Mouse (Mus musculus) heart, embryonic 11.5 days (tissue): ENCODE data around the gene Serpinb1a. TPM values are rescaled to one million over a fixed set of nuclear protein-coding genes. Genes with fewer than 3 reads are reported as not detected.
"Not testable (repeated sequence)": the region's sequence is repeated elsewhere in the genome, so short reads cannot be mapped to it uniquely, and the experiment has no call there.

Experiments used
- ATAC-seq: fragments of 200-750 bp; cut with Nextera tagmentation; replicated peaks from 2 replicates; pipeline ENCODE4 v1.8.0; 2017; ENCODE audit warnings: moderate library complexity; ENCODE audit not compliant: insufficient number of reproducible peaks, low FRiP score, low TSS enrichment
- H3K27ac ChIP-seq: fragments of 300-500 bp; sonication (generic); 2 replicates; pipeline ENCODE4 v1.5.1; 2014; ENCODE audit warnings: mild to moderate bottlenecking, low read depth, low read length
- H3K27me3 ChIP-seq: fragments of 300-500 bp; sonication (generic); 2 replicates; pipeline ENCODE4 v1.6.1; 2014; ENCODE audit warnings: mild to moderate bottlenecking, low read length, mixed read lengths; ENCODE audit not compliant: control insufficient read depth, insufficient read depth
- H3K36me3 ChIP-seq: fragments of 300-500 bp; sonication (generic); 2 replicates; pipeline ENCODE4 v1.6.1; 2014; ENCODE audit warnings: mild to moderate bottlenecking, low read length, moderate library complexity, mixed read lengths; ENCODE audit not compliant: control insufficient read depth, insufficient read depth
- H3K4me1 ChIP-seq: fragments of 300-500 bp; sonication (generic); 2 replicates; pipeline ENCODE4 v1.6.1; 2014; ENCODE audit warnings: low read length; ENCODE audit not compliant: control insufficient read depth, insufficient read depth
- H3K4me2 ChIP-seq: fragments of 300-500 bp; sonication (generic); 2 replicates; pipeline ENCODE4 v1.6.1; 2014; ENCODE audit warnings: mild to moderate bottlenecking, moderate library complexity
- H3K4me3 ChIP-seq: fragments of 300-500 bp; sonication (generic); 2 replicates; pipeline ENCODE4 v1.5.1; 2014; ENCODE audit warnings: low read depth, low read length
- H3K9ac ChIP-seq: fragments of 300-500 bp; sonication (generic); 2 replicates; pipeline ENCODE4 v1.6.1; 2014; ENCODE audit warnings: mild to moderate bottlenecking, low read depth, low read length, moderate library complexity
- H3K9me3 ChIP-seq: fragments of 300-500 bp; sonication (generic); replicated peaks from 2 replicates; pipeline ENCODE4 v1.6.1; 2016; ENCODE audit warnings: low read length; ENCODE audit not compliant: control insufficient read depth
- WGBS: fragments of 180-500 bp; shearing (Covaris S2); extraction: QIAGEN DNeasy Blood & Tissue Kit; methylation state at CpG from one replicate; pipeline ENCODE4 v1.1.7; 2014; ENCODE audit not compliant: insufficient replicate concordance; 5-methylcytosine and 5-hydroxymethylcytosine counted together
- polyA plus RNA-seq: library from polyadenylated mRNA; unstranded; fragments of >200 nt; fragmentation: Nextera tagmentation; extraction: Ambion mirVana; gene quantifications from 2 replicates; pipeline ENCODE4 v1.2.1, GENCODE M21; 2014

Serpinb1a gene
- 3.5 and 5.8 TPM in 2 replicates for polyA plus RNA-seq

DNA sequence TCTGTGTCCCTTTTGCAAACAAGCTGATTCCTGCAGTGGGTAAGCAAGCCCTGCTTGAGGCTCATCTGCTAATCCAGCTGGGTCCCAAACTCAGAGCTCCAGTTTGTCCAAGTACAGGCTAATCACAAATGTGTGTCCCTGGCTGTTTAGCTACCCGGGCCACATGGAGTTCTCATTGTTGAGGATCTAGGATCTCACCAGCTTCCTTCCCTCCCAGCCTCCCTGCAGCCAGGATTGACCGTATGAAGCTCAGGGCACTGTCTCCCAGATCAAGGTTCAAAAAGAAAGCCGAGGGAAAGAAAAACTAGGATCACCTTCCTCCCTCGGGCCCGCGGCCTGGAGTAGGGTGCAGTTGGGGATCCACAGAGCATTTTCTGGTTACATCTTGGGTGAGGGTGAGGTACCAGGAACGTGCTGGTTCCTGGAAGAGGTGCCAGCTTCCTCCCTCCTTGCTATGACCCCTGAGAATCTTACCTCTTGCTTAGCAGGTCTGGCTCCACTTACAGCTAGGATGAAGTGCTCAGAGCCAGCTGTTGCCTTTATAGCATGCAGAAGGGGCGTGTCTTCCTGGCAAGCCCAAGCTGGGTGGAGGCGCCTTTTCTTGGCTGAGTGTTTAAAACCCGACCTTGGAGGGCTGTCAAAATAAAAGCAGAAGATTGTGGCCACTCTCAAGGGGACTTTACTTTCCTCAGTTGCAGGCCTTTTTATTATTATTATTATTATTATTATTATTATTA, at the start of gene Serpinb1a:
Gene Serpinb1a, minus strand, starts transcription at position 518 of the 737 bp plus-strand sequence.
- no peaks in the 10 kb centered on the region for H3K27me3 ChIP-seq
- no peak within 1 kb of the TSS for H3K27ac ChIP-seq

DNA sequence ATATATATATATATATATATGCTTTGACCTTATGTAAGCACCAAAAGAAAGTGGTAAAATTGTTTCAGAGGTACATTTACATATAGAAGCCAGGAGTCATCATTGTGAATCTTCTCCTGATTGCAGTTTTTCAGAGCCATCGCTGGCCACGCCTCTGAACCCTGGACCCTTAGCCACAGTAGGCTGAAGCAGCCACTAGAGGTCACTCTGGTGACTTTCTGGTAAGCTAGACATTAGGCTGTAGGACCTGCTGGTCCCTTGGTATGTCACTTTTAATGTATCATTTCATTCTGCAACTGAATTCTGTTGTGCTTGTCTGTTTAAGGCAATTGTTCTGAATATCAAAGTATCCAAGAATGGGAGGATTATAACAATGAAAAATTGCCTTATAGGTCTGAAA, 49.7 kb upstream of the Serpinb1a start:
- WGBS = 18% methylated on average over 2 of the region's 2 CpGs
- no peak overlapping the region for H3K4me3 ChIP-seq
- H3K27me3 ChIP-seq = no peaks in the 10 kb centered on the region
- no peaks in the 10 kb centered on the region for H3K9me3 ChIP-seq
- H3K36me3 ChIP-seq = no peaks in the 10 kb centered on the region
- ATAC-seq = no peak
- no peak overlapping the region for H3K4me2 ChIP-seq
- peaks cover 3% of the 10 kb centered on the region; the same call in 1 of the 2 replicates for H3K4me1 ChIP-seq
- H3K9ac ChIP-seq = no peak overlapping the region
- no peak overlapping the region for H3K27ac ChIP-seq

More for the DNA sequence above, at the start of gene Serpinb1a:
- H3K4me2 ChIP-seq = no peak within 1 kb of the TSS
- no peaks in the 10 kb centered on the region for H3K36me3 ChIP-seq
- no peak within 1 kb of the TSS for H3K4me3 ChIP-seq
- no peaks in the 10 kb centered on the region for H3K4me1 ChIP-seq
- no peak within 1 kb of the TSS for H3K9ac ChIP-seq
- ATAC-seq = no peak
- 59% methylated on average over 10 of the region's 10 CpGs for WGBS
- H3K9me3 ChIP-seq = no peaks in the 10 kb centered on the region

DNA sequence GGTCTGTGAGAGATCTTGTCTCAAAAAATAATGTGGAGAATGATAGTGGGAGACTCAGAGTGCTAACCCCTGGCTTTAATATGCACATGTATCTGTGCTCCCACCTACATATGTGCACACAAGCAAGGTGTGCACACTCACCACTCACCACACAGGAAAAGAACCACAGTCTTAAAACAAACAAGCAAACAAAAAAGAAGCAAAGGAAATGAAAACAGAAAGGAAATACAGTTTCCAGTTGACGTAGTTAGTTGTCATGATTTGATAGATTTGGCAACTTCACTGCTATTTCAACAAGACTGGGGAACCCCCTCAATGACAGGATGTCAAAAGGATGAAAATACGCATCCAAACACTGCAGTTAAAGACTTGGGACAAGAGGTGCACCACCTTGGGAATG, 48.1 kb upstream of the Serpinb1a start:
- no CpG with 5 or more reads among the region's 2 CpGs for WGBS
- not testable (repeated sequence) for ATAC-seq, H3K27ac ChIP-seq, H3K36me3 ChIP-seq, H3K4me3 ChIP-seq, H3K9me3 ChIP-seq, H3K27me3 ChIP-seq, H3K4me1 ChIP-seq, H3K4me2 ChIP-seq, H3K9ac ChIP-seq

DNA sequence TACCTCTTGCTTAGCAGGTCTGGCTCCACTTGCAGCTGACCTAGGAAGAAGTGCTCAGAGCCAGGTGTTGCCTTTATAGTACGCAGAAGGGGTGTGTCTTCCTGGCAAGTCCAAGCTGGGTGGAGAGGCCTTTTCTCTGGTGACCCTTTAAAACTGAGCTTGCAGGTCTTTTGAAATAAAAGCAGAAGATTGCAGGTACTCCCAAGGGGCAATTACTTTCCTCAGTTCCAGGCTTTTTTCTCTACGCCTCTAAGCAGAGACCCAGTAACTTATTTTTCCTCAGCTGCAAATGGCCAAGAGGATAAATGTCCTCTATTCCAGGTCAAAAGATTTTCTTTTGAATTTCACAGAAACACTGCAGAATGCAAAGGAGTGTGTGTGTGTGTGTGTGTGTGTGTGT, 47.1 kb upstream of the Serpinb1a start, which contains the start of gene Serpinb1c:
Gene Serpinb1c, minus strand, starts transcription at position 101 of the 400 bp plus-strand sequence.
- H3K9ac ChIP-seq = no peak within 1 kb of the TSS
- no peak within 1 kb of the TSS for H3K27ac ChIP-seq
- no peak for ATAC-seq
- H3K36me3 ChIP-seq = no peaks in the 10 kb centered on the region
- H3K4me2 ChIP-seq = no peak within 1 kb of the TSS
- no peaks in the 10 kb centered on the region for H3K4me1 ChIP-seq
- 81% methylated on average over 2 of the region's 2 CpGs for WGBS
- H3K4me3 ChIP-seq = no peak within 1 kb of the TSS
- no peaks in the 10 kb centered on the region for H3K27me3 ChIP-seq
- no peaks in the 10 kb centered on the region for H3K9me3 ChIP-seq

DNA sequence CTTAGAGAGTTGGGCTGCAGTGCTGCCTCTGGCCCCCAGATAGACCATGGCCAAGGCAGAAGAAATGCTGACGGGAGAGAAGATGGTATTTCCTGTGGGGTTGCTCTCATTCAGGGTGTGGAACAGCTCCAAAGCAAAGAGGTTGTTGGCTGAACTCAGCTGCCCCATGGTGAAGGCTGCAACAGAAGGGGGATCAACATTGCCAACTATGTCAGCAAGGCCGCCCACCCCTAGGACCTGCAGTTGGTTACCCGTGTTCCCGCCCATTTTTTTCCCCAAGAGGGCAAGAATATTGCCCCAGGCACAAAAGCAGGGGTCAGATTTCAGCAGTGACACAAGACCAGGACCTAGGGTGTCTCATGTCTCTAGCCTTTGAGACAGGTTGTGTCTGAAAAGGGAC, 45.9 kb upstream of the Serpinb1a start:
- no peaks in the 10 kb centered on the region for H3K4me1 ChIP-seq
- no peak overlapping the region for H3K27ac ChIP-seq
- H3K4me3 ChIP-seq = no peak overlapping the region
- H3K36me3 ChIP-seq = no peaks in the 10 kb centered on the region
- no peak overlapping the region for H3K4me2 ChIP-seq
- no peak overlapping the region for H3K9ac ChIP-seq
- H3K27me3 ChIP-seq = no peaks in the 10 kb centered on the region
- WGBS = 71% methylated on average over 4 of the region's 4 CpGs
- no peak for ATAC-seq
- H3K9me3 ChIP-seq = no peaks in the 10 kb centered on the region

DNA sequence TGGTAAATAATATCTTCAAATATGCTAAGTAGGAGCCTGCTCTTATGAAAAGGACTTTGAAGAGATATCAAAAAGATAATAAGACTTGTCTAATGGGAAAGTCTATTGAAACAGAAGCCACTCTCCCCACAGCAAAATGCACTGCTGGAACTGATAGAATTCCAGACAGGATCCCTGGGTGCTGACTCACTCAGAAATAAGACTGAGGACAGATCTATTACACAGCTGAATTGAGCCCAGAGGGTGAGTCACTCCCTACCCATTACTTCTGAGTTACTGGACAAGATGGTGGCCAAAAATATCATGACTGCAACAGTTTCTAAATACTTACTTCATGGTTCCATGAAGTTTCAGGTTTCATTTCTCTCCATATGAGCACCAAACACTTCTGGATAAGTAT, 33.8 kb upstream of the Serpinb1a start:
- Histone ChIP-seq H3K4me2 (no peak overlapping the region), H3K36me3 (no peaks in the 10 kb centered on the region), H3K27ac (no peak overlapping the region), H3K4me1 (no peaks in the 10 kb centered on the region), H3K4me3 (no peak overlapping the region), H3K27me3 (no peaks in the 10 kb centered on the region), H3K9ac (no peak overlapping the region), H3K9me3 (no peaks in the 10 kb centered on the region)
- ATAC-seq = no peak

DNA sequence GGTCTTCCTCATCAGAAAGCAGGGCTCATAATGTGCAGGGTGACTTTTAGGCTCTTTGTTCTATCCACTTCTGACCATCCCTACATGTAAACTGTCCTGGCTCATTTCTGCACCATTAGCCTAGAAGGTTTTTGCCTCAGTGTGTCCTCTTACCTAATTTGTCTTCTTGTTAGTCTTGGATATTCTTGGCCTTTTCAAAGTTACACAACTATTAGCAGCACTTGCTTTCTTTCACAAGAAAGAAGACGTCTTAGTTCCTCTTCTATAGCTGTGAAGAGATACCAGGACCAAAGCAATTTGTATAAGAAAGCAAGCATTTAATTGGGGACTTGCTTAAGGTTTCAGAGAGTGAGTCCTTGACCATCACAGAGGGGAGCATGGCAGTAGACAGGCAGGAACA, 22.9 kb upstream of the Serpinb1a start:
- no peak for ATAC-seq
- H3K27ac ChIP-seq = no peak overlapping the region
- WGBS = 70% methylated on average over 1 of the region's 1 CpGs
- H3K4me1 ChIP-seq = no peaks in the 10 kb centered on the region
- no peaks in the 10 kb centered on the region for H3K9me3 ChIP-seq
- no peaks in the 10 kb centered on the region for H3K36me3 ChIP-seq
- no peak overlapping the region for H3K4me3 ChIP-seq
- H3K9ac ChIP-seq = no peak overlapping the region
- no peak overlapping the region for H3K4me2 ChIP-seq
- H3K27me3 ChIP-seq = no peaks in the 10 kb centered on the region

DNA sequence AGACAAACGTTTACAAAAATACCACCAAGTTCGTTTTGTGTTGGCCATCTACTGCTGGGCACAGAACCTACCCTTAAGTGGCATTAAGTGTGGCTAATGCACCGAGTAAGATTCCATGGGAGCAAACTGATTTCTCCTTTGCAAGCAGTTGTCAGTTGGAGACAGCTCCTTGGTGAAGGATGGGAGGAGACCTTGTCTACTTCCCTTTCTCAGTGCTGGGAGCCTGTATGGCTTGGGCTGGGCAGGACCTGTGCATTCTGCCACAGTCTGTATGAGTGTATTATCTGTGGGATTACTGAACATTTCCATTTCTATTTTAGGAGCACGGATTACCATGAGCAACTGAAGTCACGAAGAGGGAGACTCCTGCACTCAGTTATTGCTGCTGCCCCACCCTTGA, 17.9 kb upstream of the Serpinb1a start:
- H3K9ac ChIP-seq = no peak overlapping the region
- no peaks in the 10 kb centered on the region for H3K4me1 ChIP-seq
- H3K4me3 ChIP-seq = no peak overlapping the region
- H3K4me2 ChIP-seq = no peak overlapping the region
- no peak for ATAC-seq
- no peaks in the 10 kb centered on the region for H3K27me3 ChIP-seq
- no peaks in the 10 kb centered on the region for H3K9me3 ChIP-seq
- no peaks in the 10 kb centered on the region for H3K36me3 ChIP-seq
- WGBS = 59% methylated on average over 5 of the region's 5 CpGs
- H3K27ac ChIP-seq = no peak overlapping the region

DNA sequence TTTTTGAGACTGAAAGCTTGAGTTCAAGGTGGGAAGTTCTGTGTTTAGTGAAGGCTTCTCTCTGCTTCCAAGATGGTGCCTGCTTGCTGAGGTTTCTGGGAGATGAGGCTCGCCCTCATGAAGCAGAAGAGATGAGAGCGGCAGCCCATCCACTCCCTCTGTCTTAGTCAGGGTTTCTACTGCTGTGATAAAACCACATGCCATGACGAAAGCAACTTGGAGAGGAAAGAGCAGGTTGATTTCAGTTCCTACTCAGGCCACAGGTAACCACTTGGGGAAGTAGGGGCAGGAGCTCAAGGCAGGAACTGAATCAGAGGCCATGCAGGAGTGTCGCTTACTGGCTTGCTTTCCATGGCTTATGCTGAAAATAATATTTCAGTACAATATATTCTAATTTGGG, 17.2 kb upstream of the Serpinb1a start:
- not testable (repeated sequence) for H3K4me1 ChIP-seq, H3K9me3 ChIP-seq, H3K4me3 ChIP-seq, H3K9ac ChIP-seq, H3K4me2 ChIP-seq, ATAC-seq, H3K27me3 ChIP-seq, H3K36me3 ChIP-seq, H3K27ac ChIP-seq
- 72% methylated on average over 4 of the region's 4 CpGs for WGBS
